Mouse (Mus musculus): Measurements from ENCODE around the gene Emid1. TPM values are rescaled to one million over a fixed set of nuclear protein-coding genes. Genes with fewer than 3 reads are reported as not detected.

Gene Emid1
- polyA plus RNA-seq, 1 experiment from 2014 or later, result 4.8 TPM

- H3K9ac ChIP-seq (replicated peaks), result no peak overlapping the region
- ATAC-seq, result peak; percentile 44; the same call in 1 of the 2 replicates
- no peak overlapping the region for H3K4me3 ChIP-seq (ENCODE audit: low read depth, low read length)
- 23% methylated on average over 13 of the region's 13 CpGs for WGBS (ENCODE audit: insufficient replicate concordance)
- peak; percentile 87 for DNase-seq
- H3K27ac ChIP-seq (ENCODE audit: low read depth), result no peak overlapping the region
- 0 out of 2 replicates have a peak overlapping the region, but pooled peaks have one; percentile 19 for H3K4me2 ChIP-seq (ENCODE audit: low read depth, low read length)
- H3K36me3 ChIP-seq (replicated peaks; ENCODE audit: insufficient read depth, low read length), result no peaks in the 10 kb centered on the region
- H3K4me1 ChIP-seq (ENCODE audit: insufficient read depth), result peaks cover 2% of the 10 kb centered on the region; the same call in 1 of the 2 replicates
- no peaks in the 10 kb centered on the region for H3K9me3 ChIP-seq (ENCODE audit: low read length)
- TF ChIP-seq CTCF (IDR thresholded peaks at IDR 0.05; ENCODE audit: low read depth) (peak; percentile 99), EP300 (IDR thresholded peaks at IDR 0.05; ENCODE audit: low read depth) (no peak)
- no peaks in the 10 kb centered on the region for H3K27me3 ChIP-seq (ENCODE audit: insufficient read depth, low read length)
These were observed 29.9 kb upstream of the Emid1 start for GRCm38 (mm10) chr11:5181850-5182404.

DNA sequence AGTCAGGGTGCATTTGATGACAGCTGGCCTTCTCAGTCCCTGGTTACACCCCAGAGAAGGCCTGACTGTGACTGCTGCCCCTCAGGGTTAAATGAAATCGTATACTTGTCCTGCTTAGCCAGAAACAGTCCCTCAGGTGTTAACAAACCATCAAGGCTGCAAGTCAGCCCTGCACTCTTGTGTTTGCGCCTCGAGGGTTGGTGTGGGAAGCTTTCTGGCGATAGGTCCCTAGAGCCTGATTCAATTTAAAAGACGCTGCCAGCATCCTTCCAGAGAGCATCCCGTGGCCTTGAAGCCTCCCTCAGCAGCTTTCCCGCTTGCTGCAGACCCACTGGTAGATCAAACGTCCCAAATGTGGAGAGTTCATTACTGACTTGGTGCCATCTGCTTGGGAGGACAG is 27.3 kb upstream of the Emid1 start:
- Histone ChIP-seq H3K9me3 (ENCODE audit: low read length) (no peaks in the 10 kb centered on the region), H3K36me3 (replicated peaks; ENCODE audit: insufficient read depth, low read length) (no peaks in the 10 kb centered on the region), H3K4me1 (ENCODE audit: insufficient read depth) (peaks cover 2% of the 10 kb centered on the region; the same call in 1 of the 2 replicates), H3K27ac (ENCODE audit: low read depth) (no peak overlapping the region), H3K4me2 (ENCODE audit: low read depth, low read length) (no peak overlapping the region), H3K4me3 (ENCODE audit: low read depth, low read length) (no peak overlapping the region), H3K9ac (replicated peaks) (no peak overlapping the region), H3K27me3 (ENCODE audit: insufficient read depth, low read length) (no peaks in the 10 kb centered on the region)
- no peak for DNase-seq
- 57% methylated on average over 8 of the region's 8 CpGs for WGBS (ENCODE audit: insufficient replicate concordance)
- TF ChIP-seq EP300 (IDR thresholded peaks at IDR 0.05; ENCODE audit: low read depth) (no peak), CTCF (IDR thresholded peaks at IDR 0.05; ENCODE audit: low read depth) (no peak)
- ATAC-seq, result no peak

DNA sequence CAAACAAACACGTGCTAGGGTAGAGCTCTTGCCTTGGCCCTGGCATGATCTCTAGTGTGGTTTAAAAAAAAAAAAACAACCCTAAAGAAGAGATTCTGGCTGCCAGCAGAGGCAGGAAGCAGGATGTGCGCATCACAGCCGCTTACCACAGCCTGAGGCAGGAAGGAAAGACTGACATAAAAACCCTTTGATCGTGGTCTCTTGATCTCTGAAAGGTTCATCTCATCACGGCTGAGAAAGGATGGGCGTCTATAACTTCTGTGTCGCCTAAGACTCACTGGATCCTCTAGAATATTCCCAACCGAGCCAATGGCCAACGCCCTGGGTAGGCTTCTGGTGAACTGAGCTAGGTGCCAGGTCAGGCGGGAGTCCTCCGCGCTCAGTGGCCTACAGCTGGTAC is 25.1 kb upstream of the Emid1 start:
- Histone ChIP-seq H3K4me1 (ENCODE audit: insufficient read depth) (peaks cover 2% of the 10 kb centered on the region; the same call in 1 of the 2 replicates), H3K27me3 (ENCODE audit: insufficient read depth, low read length) (no peaks in the 10 kb centered on the region), H3K9me3 (ENCODE audit: low read length) (no peaks in the 10 kb centered on the region), H3K4me2 (ENCODE audit: low read depth, low read length) (no peak overlapping the region), H3K4me3 (ENCODE audit: low read depth, low read length) (no peak overlapping the region), H3K36me3 (replicated peaks; ENCODE audit: insufficient read depth, low read length) (no peaks in the 10 kb centered on the region), H3K9ac (replicated peaks) (no peak overlapping the region), H3K27ac (ENCODE audit: low read depth) (peak overlapping the region; percentile 26)
- TF ChIP-seq CTCF (IDR thresholded peaks at IDR 0.05; ENCODE audit: low read depth) (no peak), EP300 (IDR thresholded peaks at IDR 0.05; ENCODE audit: low read depth) (no peak)
- ATAC-seq (peak; percentile 11; the same call in 1 of the 2 replicates), DNase-seq (no peak)
- 46% methylated on average over 12 of the region's 12 CpGs for WGBS (ENCODE audit: insufficient replicate concordance)

GRCm38 (mm10) chr11:5176685-5177084 is 24.6 kb upstream of the Emid1 start:
- H3K27me3 ChIP-seq (ENCODE audit: insufficient read depth, low read length), result no peaks in the 10 kb centered on the region
- no peaks in the 10 kb centered on the region for H3K36me3 ChIP-seq (replicated peaks; ENCODE audit: insufficient read depth, low read length)
- TF ChIP-seq CTCF (IDR thresholded peaks at IDR 0.05; ENCODE audit: low read depth) (no peak), EP300 (IDR thresholded peaks at IDR 0.05; ENCODE audit: low read depth) (no peak)
- 62% methylated on average over 8 of the region's 8 CpGs for WGBS (ENCODE audit: insufficient replicate concordance)
- DNase-seq (no peak), ATAC-seq (peak; percentile 53; the same call in 1 of the 2 replicates)
- H3K9ac ChIP-seq (replicated peaks), result no peak overlapping the region
- peaks cover 2% of the 10 kb centered on the region; the same call in 1 of the 2 replicates for H3K4me1 ChIP-seq (ENCODE audit: insufficient read depth)
- H3K4me3 ChIP-seq (ENCODE audit: low read depth, low read length), result no peak overlapping the region
- H3K27ac ChIP-seq (ENCODE audit: low read depth), result peak overlapping the region; percentile 26
- H3K9me3 ChIP-seq (ENCODE audit: low read length), result no peaks in the 10 kb centered on the region
- no peak overlapping the region for H3K4me2 ChIP-seq (ENCODE audit: low read depth, low read length)

- Histone ChIP-seq H3K9me3 (ENCODE audit: low read length) (no peaks in the 10 kb centered on the region), H3K4me1 (ENCODE audit: insufficient read depth) (peaks cover 2% of the 10 kb centered on the region; the same call in 1 of the 2 replicates), H3K9ac (replicated peaks) (no peak overlapping the region), H3K27me3 (ENCODE audit: insufficient read depth, low read length) (no peaks in the 10 kb centered on the region), H3K4me2 (ENCODE audit: low read depth, low read length) (no peak overlapping the region), H3K36me3 (replicated peaks; ENCODE audit: insufficient read depth, low read length) (no peaks in the 10 kb centered on the region), H3K4me3 (ENCODE audit: low read depth, low read length) (no peak overlapping the region), H3K27ac (ENCODE audit: low read depth) (no peak overlapping the region)
- TF ChIP-seq EP300 (IDR thresholded peaks at IDR 0.05; ENCODE audit: low read depth) (no peak), CTCF (IDR thresholded peaks at IDR 0.05; ENCODE audit: low read depth) (no peak)
- ATAC-seq (no peak), DNase-seq (no peak)
- WGBS (ENCODE audit: insufficient replicate concordance), result 43% methylated on average over 2 of the region's 2 CpGs
These were observed 23.8 kb upstream of the Emid1 start for GRCm38 (mm10) chr11:5175866-5176265.

DNA sequence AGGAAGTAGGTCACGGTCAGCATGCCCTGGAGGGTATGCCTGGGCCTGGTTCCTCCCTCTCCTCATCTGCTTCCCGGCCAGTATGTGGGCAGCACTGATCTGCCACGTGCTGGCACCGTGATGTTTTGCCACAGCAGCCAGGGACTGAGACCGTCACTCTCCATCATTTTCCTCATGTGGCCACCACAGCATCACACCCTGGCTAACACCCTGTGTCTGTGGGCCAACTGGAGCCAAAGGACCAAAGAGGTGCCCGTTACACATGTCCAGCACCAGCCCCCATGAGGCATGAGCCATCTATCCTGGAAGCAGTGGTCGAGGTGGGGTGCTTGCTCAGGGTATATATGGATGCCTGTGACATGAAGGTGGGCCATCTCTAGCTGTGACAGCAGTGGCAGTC is 23.1 kb upstream of the Emid1 start:
- Histone ChIP-seq H3K9ac (replicated peaks) (no peak overlapping the region), H3K27me3 (ENCODE audit: insufficient read depth, low read length) (no peaks in the 10 kb centered on the region), H3K9me3 (ENCODE audit: low read length) (no peaks in the 10 kb centered on the region), H3K27ac (ENCODE audit: low read depth) (no peak overlapping the region), H3K4me2 (ENCODE audit: low read depth, low read length) (no peak overlapping the region), H3K4me3 (ENCODE audit: low read depth, low read length) (no peak overlapping the region), H3K4me1 (ENCODE audit: insufficient read depth) (peaks cover 2% of the 10 kb centered on the region; the same call in 1 of the 2 replicates), H3K36me3 (replicated peaks; ENCODE audit: insufficient read depth, low read length) (no peaks in the 10 kb centered on the region)
- DNase-seq, result no peak
- no peak for TF ChIP-seq CTCF (IDR thresholded peaks at IDR 0.05; ENCODE audit: low read depth)
- no peak for TF ChIP-seq EP300 (IDR thresholded peaks at IDR 0.05; ENCODE audit: low read depth)
- WGBS (ENCODE audit: insufficient replicate concordance), result 78% methylated on average over 7 of the region's 7 CpGs
- no peak for ATAC-seq
